Mouse (Mus musculus) Patski (cell line): ENCODE measurements at regions not wholly inside any gene's neighbourhood (a gene's known extent, or its start where the extent isn't known, plus 50 kb on each side); places are given as distances from the start of the nearest gene placed in this dataset.

Source experiments
- ATAC-seq: fragments of 100-300 bp; one replicate; pipeline ENCODE4 v1.8.0; 2021
- CTCF ChIA-PET: fragments of 350-600 bp; sonication (Branson Sonifier 250); formaldehyde crosslinking; loops from one replicate; lab custom pipeline; 2022; ENCODE audit warnings: inconsistent platforms; lab: Charles Lee
- POLR2A ChIA-PET: fragments of 350-600 bp; sonication (Branson Sonifier 250); formaldehyde crosslinking; loops from one replicate; lab custom pipeline; 2022; ENCODE audit warnings: antibody characterized with exemption, inconsistent platforms; lab: Charles Lee
- DNase-seq: peaks from one replicate; pipeline ENCODE4 v3.0.0-alpha.2; 2011; ENCODE audit warnings: low read depth, low spot score
- H3K27me3 ChIP-seq: fragments of 371-371 bp; one replicate; pipeline ENCODE4 v1.5.1; 2021
- CTCF ChIP-seq: fragments of 100-300 bp; IDR thresholded peaks from one replicate; pipeline ENCODE4 v1.5.1; 2021
- in situ Hi-C: fragments of 300-500 bp; cut with MboI; formaldehyde crosslinking; loops from 3 replicates; pipeline ENCODE4 v1.11.1; 2018; ENCODE audit warnings: low pct_unique_long_range_greater_than_20kb, mixed read lengths

DNA sequence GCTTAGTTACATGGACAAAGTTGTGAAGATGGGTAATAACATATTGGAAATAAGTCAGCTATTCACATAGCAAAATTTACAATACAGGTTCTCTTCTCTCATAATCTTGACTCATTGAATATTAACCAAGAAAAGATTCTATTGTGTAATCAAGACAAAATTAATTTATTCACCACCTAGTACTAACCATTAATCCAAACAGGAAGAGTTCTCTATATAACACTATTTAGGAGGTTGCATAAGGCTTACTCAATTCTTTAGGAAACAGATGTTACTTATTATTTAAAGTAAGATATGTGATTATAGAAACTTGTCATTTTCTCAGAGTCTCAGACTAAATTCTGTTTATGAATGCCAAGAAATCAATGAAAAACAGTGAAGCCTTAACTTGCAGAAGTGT lies 600.4 kb upstream of the Tusc1 start:
- in situ Hi-C loops, result no loop called here
- DNase-seq, result no peak
- no peak for ATAC-seq
- TF ChIP-seq CTCF, result no peak
- ChIA-PET POLR2A (interaction anchor here (0.5 kb wide), 1 partner anchor 73 kb away, joined by 3 read pairs; no protein-coding TSS in a partner anchor), CTCF (no interaction called here)
- no peaks in the 10 kb centered on the region for H3K27me3 ChIP-seq

GRCm38 (mm10) chr4:93927117-93927516 lies 591.8 kb upstream of the Tusc1 start:
- in situ Hi-C loops, result no loop called here
- no peaks in the 10 kb centered on the region for H3K27me3 ChIP-seq
- DNase-seq (no peak), ATAC-seq (no peak)
- CTCF ChIA-PET, result no interaction called here
- TF ChIP-seq CTCF, result no peak
- POLR2A ChIA-PET, result no interaction called here

GRCm38 (mm10) chr4:93924402-93924801 lies 589.1 kb upstream of the Tusc1 start:
- no peak for DNase-seq
- no peaks in the 10 kb centered on the region for H3K27me3 ChIP-seq
- TF ChIP-seq CTCF, result no peak
- ATAC-seq, result no peak
- CTCF ChIA-PET, result no interaction called here
- in situ Hi-C loops, result no loop called here
- POLR2A ChIA-PET, result no interaction called here

GRCm38 (mm10) chr4:93886631-93887030 lies 551.3 kb upstream of the Tusc1 start:
- no peak for ATAC-seq
- ChIA-PET POLR2A (no interaction called here), CTCF (no interaction called here)
- H3K27me3 ChIP-seq, result no peaks in the 10 kb centered on the region
- no peak for TF ChIP-seq CTCF
- in situ Hi-C loops, result no loop called here
- no peak for DNase-seq

- ATAC-seq, result peak; percentile 97
- POLR2A ChIA-PET, result no interaction called here
- no peak for TF ChIP-seq CTCF
- no peaks in the 10 kb centered on the region for H3K27me3 ChIP-seq
- in situ Hi-C loops, result no loop called here
- peak; percentile 41 for DNase-seq
- CTCF ChIA-PET, result no interaction called here
Measured at GRCm38 (mm10) chr4:93881318-93881717, 546.0 kb upstream of the Tusc1 start.

GRCm38 (mm10) chr4:93879351-93879872 lies 544.1 kb upstream of the Tusc1 start:
- no peaks in the 10 kb centered on the region for H3K27me3 ChIP-seq
- ATAC-seq (no peak), DNase-seq (no peak)
- in situ Hi-C loops, result no loop called here
- no peak for TF ChIP-seq CTCF
- CTCF ChIA-PET, result no interaction called here
- POLR2A ChIA-PET, result interaction anchor here (0.6 kb wide), 2 partner anchors 70 to 128 kb away, joined by 3 to 5 read pairs; no protein-coding TSS in a partner anchor

- DNase-seq, result no peak
- ATAC-seq, result peak; percentile 65
- in situ Hi-C loops, result no loop called here
- CTCF ChIA-PET, result no interaction called here
- POLR2A ChIA-PET, result no interaction called here
- H3K27me3 ChIP-seq, result no peaks in the 10 kb centered on the region
- no peak for TF ChIP-seq CTCF
Measured at GRCm38 (mm10) chr4:93873271-93873670, 538.0 kb upstream of the Tusc1 start.

- ATAC-seq (no peak), DNase-seq (no peak)
- CTCF ChIA-PET, result no interaction called here
- H3K27me3 ChIP-seq, result no peaks in the 10 kb centered on the region
- in situ Hi-C loops, result no loop called here
- POLR2A ChIA-PET, result no interaction called here
- no peak for TF ChIP-seq CTCF
Measured at GRCm38 (mm10) chr4:93853451-93853850, 518.1 kb upstream of the Tusc1 start.

GRCm38 (mm10) chr4:93849178-93849577 lies 513.9 kb upstream of the Tusc1 start:
- ATAC-seq (no peak), DNase-seq (no peak)
- TF ChIP-seq CTCF, result no peak
- CTCF ChIA-PET, result no interaction called here
- H3K27me3 ChIP-seq, result no peaks in the 10 kb centered on the region
- POLR2A ChIA-PET, result no interaction called here
- in situ Hi-C loops, result no loop called here

DNA sequence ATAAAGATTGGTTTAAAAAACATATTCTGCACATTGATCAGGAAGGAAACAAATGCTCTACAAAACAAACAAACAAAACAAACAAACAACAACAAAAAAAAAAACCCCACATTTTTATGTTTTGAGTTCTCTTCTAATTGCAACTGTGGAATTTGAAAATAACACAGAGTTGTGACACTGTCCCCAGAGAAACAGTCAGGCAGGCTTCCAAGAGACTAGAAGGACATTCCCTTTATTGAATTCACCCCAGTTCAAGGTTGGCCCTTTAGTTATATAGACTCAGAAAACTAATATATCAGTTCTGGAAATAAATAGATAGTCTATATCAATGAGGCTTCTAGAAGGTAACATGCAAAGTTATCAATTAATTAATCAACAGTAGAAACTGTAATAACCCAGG lies 495.4 kb upstream of the Tusc1 start:
- ChIA-PET CTCF (no interaction called here), POLR2A (no interaction called here)
- in situ Hi-C loops, result no loop called here
- no peak for ATAC-seq
- H3K27me3 ChIP-seq, result no peaks in the 10 kb centered on the region
- no peak for DNase-seq
- no peak for TF ChIP-seq CTCF

GRCm38 (mm10) chr4:93793104-93793503 lies 457.8 kb upstream of the Tusc1 start:
- no peaks in the 10 kb centered on the region for H3K27me3 ChIP-seq
- no peak for DNase-seq
- ChIA-PET CTCF (no interaction called here), POLR2A (no interaction called here)
- in situ Hi-C loops, result no loop called here
- TF ChIP-seq CTCF, result no peak
- ATAC-seq, result no peak

GRCm38 (mm10) chr4:93790157-93790556 lies 454.8 kb upstream of the Tusc1 start:
- POLR2A ChIA-PET, result no interaction called here
- DNase-seq, result no peak
- ATAC-seq, result no peak
- in situ Hi-C loops, result no loop called here
- H3K27me3 ChIP-seq, result no peaks in the 10 kb centered on the region
- CTCF ChIA-PET, result no interaction called here
- TF ChIP-seq CTCF, result no peak
